Mouse (Mus musculus) spleen, adult 2 months (tissue): ENCODE measurements at regions not wholly inside any gene's neighbourhood (a gene's known extent, or its start where the extent isn't known, plus 50 kb on each side); places are given as distances from the start of the nearest gene placed in this dataset.

ENCODE experiments used
- DNase-seq, 2 experiments: peaks; one replicate each; pipeline versions ENCODE4 v3.0.0 to v3.0.0-alpha.2; 2012 to 2021; ENCODE audit warnings: low spot score in 2 of 2, low read depth in 1 of 2
- H3K27ac ChIP-seq: fragments of 200-500 bp; 2 replicates; pipeline ENCODE4 v1.5.1; 2012; ENCODE audit warnings: low read length, inconsistent platforms; ENCODE audit not compliant: insufficient read depth
- H3K27me3 ChIP-seq: fragments of 200-500 bp; 2 replicates; pipeline ENCODE4 v1.6.1; 2012; ENCODE audit warnings: mild to moderate bottlenecking, moderate library complexity, low read length, inconsistent platforms; ENCODE audit not compliant: control insufficient read depth, insufficient read depth
- H3K36me3 ChIP-seq: fragments of 200-500 bp; 2 replicates; pipeline ENCODE4 v1.6.1; 2012; ENCODE audit warnings: mild to moderate bottlenecking, low read length, inconsistent platforms; ENCODE audit not compliant: control insufficient read depth, insufficient read depth
- H3K4me1 ChIP-seq: fragments of 200-500 bp; 2 replicates; pipeline ENCODE4 v1.6.1; 2011; ENCODE audit warnings: inconsistent platforms; ENCODE audit not compliant: control insufficient read depth, insufficient read depth, insufficient read length
- H3K4me3 ChIP-seq: fragments of 200-500 bp; 2 replicates; pipeline ENCODE4 v1.5.1; 2011; ENCODE audit warnings: mild to moderate bottlenecking, inconsistent platforms; ENCODE audit not compliant: insufficient read depth, insufficient read length; ENCODE audit errors: extremely low read depth
- CTCF ChIP-seq: fragments of 200-500 bp; IDR thresholded peaks from 2 replicates; pipeline ENCODE4 v1.5.1; 2011; ENCODE audit warnings: mild to moderate bottlenecking, inconsistent platforms; ENCODE audit not compliant: insufficient read depth, insufficient read length, insufficient replicate concordance; ENCODE audit errors: extremely low read depth
- POLR2A ChIP-seq: fragments of 200-500 bp; IDR thresholded peaks from 2 replicates; pipeline ENCODE4 v1.6.1; 2011; ENCODE audit warnings: low read depth, low read length, inconsistent platforms
- WGBS: fragments of 180-500 bp; shearing (Covaris S2); methylation state at CpG from one replicate; pipeline ENCODE4 v1.1.7; 2018; 5-methylcytosine and 5-hydroxymethylcytosine counted together

DNA sequence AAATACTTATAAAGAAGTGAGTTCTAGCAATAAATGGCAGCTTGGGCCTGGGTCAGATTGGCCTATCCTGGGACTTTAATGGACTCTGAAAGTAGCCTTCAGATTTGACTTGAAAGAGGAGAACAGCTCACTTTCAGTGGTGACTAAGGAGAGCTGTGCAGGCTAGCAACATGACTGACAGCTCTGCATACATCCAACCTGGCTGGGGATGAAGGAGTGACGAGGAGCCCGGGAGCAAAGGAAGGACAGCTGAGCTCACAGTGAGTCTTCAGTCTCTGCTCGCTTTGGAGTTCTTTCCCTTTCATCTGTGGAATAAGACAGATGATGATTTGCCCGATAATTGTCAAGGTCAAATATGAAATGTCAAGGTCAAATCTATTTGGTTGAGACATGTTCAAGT is 172.7 kb upstream of the Klf4 start:
- H3K4me1 ChIP-seq = no peaks in the 10 kb centered on the region
- no peak for TF ChIP-seq POLR2A
- no peak for TF ChIP-seq CTCF
- 85% methylated on average over 4 of the region's 4 CpGs for WGBS
- H3K36me3 ChIP-seq = no peaks in the 10 kb centered on the region
- no peak overlapping the region for H3K27ac ChIP-seq
- H3K4me3 ChIP-seq = no peak overlapping the region
- no peak for DNase-seq
- no peaks in the 10 kb centered on the region for H3K27me3 ChIP-seq

GRCm38 (mm10) chr4:55703346-55703916 is 171.2 kb upstream of the Klf4 start:
- Histone ChIP-seq H3K4me3 (no peak overlapping the region), H3K27me3 (no peaks in the 10 kb centered on the region), H3K36me3 (no peaks in the 10 kb centered on the region), H3K27ac (no peak overlapping the region), H3K4me1 (no peaks in the 10 kb centered on the region)
- TF ChIP-seq POLR2A (no peak), CTCF (no peak)
- WGBS = 82% methylated on average over 2 of the region's 2 CpGs
- no peak for DNase-seq

DNA sequence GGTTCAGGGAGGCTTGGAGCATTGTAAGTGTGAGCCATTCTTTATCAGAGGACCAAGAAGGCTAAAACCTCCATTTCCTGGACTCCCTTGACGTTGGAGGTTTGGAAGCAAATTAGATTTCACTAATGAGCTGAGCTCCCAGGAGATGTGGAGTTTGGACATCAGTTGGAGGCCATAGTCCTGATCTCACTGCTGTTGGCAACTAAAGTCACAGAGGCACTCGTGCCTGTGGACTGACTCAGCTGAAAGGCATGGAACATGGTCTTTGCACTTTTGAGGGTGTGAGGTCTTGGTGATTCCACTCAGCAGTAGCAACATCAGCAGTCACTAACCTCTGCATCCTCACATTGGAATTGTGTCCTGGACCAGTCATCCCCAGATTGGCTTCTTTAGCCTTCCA is 169.1 kb upstream of the Klf4 start:
- Histone ChIP-seq H3K4me1 (no peaks in the 10 kb centered on the region), H3K4me3 (no peak overlapping the region), H3K36me3 (no peaks in the 10 kb centered on the region), H3K27ac (no peak overlapping the region), H3K27me3 (no peaks in the 10 kb centered on the region)
- TF ChIP-seq POLR2A (no peak), CTCF (no peak)
- DNase-seq = no peak
- WGBS = 91% methylated on average over 2 of the region's 2 CpGs

GRCm38 (mm10) chr4:55699917-55700316 is 167.7 kb upstream of the Klf4 start:
- H3K27me3 ChIP-seq = no peaks in the 10 kb centered on the region
- WGBS = 61% methylated on average over 8 of the region's 8 CpGs
- H3K4me1 ChIP-seq = no peaks in the 10 kb centered on the region
- no peaks in the 10 kb centered on the region for H3K36me3 ChIP-seq
- no peak for DNase-seq
- H3K27ac ChIP-seq = no peak overlapping the region
- no peak overlapping the region for H3K4me3 ChIP-seq
- TF ChIP-seq POLR2A (no peak), CTCF (no peak)

DNA sequence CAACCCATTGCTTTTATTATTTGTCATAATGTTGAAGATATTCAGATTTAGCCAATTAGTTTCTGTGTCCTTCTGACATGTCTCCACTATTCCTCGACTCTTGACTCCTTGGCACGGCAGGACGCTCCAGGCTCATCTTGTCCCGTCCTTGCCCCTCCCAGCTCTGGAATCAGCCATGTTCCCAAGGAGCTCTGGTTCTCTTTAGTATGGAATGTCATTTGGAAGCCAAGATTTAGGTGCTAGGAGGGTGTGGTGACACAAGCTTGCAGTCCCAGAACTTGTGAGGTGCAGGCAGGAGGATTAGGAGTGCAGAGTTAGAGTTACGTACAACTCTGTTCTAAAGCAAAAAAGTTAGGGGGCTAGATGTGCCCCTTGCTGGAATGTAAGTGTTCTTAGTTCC is 166.9 kb upstream of the Klf4 start:
- Histone ChIP-seq H3K27ac (no peak overlapping the region), H3K4me3 (no peak overlapping the region), H3K4me1 (no peaks in the 10 kb centered on the region), H3K36me3 (no peaks in the 10 kb centered on the region), H3K27me3 (no peaks in the 10 kb centered on the region)
- 92% methylated on average over 5 of the region's 5 CpGs for WGBS
- TF ChIP-seq POLR2A (no peak), CTCF (no peak)
- DNase-seq = no peak

GRCm38 (mm10) chr4:55697108-55697507 is 164.8 kb upstream of the Klf4 start:
- WGBS = 87% methylated on average over 12 of the region's 12 CpGs

DNA sequence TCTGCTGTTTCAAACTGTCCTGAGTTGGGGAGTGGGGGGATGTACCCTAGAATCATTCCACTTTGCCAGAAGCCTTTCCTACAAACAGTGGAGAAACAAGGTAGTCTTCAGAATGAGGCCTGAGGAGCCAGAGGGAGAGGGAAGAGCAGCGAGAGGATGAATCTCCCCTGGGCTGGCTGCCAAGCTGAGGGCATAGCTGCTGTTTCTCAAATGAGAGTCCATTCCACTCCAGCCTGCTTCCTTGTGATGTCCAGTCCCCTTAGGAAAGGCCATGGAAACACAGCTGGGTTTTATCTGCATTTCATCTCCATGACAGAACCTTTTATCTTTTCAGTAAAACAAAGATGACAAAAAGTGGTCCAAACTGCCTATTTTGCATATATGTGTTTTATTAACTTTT is 164.2 kb upstream of the Klf4 start:
- no peak overlapping the region for H3K4me3 ChIP-seq
- 82% methylated on average over 1 of the region's 1 CpGs for WGBS
- TF ChIP-seq CTCF = no peak
- TF ChIP-seq POLR2A = no peak

More at GRCm38 (mm10) chr4:55697108-55697507, 164.8 kb upstream of the Klf4 start:
- H3K27ac ChIP-seq = no peak overlapping the region
- no peaks in the 10 kb centered on the region for H3K4me1 ChIP-seq
- no peak for DNase-seq
- H3K36me3 ChIP-seq = no peaks in the 10 kb centered on the region
- H3K27me3 ChIP-seq = no peaks in the 10 kb centered on the region
- TF ChIP-seq CTCF = no peak
- no peak for TF ChIP-seq POLR2A
- no peak overlapping the region for H3K4me3 ChIP-seq

DNA sequence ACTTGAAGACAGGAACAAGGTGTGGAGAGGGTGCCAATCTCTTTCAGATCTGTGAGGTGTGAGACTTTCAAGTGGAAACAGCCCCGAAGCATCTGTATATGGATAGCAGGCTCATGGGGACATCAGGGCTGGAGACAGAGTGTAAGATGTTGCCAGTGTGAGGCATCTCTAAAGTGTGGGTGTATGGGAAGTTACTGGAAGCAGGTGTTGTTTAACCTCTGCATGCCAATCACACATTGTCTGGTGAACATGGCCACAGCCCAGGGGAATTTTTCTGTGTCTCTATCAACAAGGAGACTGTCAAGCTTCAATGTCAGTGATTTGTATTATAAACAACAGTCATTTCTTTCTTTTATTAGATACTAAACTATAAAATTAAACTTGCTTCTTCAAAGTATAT is 163.0 kb upstream of the Klf4 start:
- 95% methylated on average over 1 of the region's 1 CpGs for WGBS
- Histone ChIP-seq H3K27me3 (no peaks in the 10 kb centered on the region), H3K36me3 (no peaks in the 10 kb centered on the region), H3K4me1 (no peaks in the 10 kb centered on the region), H3K27ac (no peak overlapping the region), H3K4me3 (no peak overlapping the region)
- DNase-seq = no peak
- TF ChIP-seq POLR2A = no peak
- TF ChIP-seq CTCF = no peak

More for the DNA sequence above, 164.2 kb upstream of the Klf4 start:
- no peak for DNase-seq
- Histone ChIP-seq H3K4me1 (no peaks in the 10 kb centered on the region), H3K36me3 (no peaks in the 10 kb centered on the region), H3K27me3 (no peaks in the 10 kb centered on the region), H3K27ac (no peak overlapping the region)
